Mouse (Mus musculus) neural tube, embryonic 11.5 days (tissue): Measurements from ENCODE around the gene Dnajc6. TPM values are rescaled to one million over a fixed set of nuclear protein-coding genes. Genes with fewer than 3 reads are reported as not detected.

Source experiments
- ATAC-seq: fragments of 200-750 bp; cut with Nextera tagmentation; 2 replicates; pipeline ENCODE4 v1.8.0; 2017; ENCODE audit warnings: moderate number of reproducible peaks, mild to moderate bottlenecking, moderate TSS enrichment, moderate library complexity; ENCODE audit not compliant: insufficient read depth, low FRiP score, low TSS enrichment
- DNase-seq: peaks from one replicate; pipeline ENCODE4 v3.0.0-alpha.2; 2015; ENCODE audit warnings: low spot score
- H3K27ac ChIP-seq: fragments of 300-500 bp; sonication (generic); 2 replicates; pipeline ENCODE4 v1.5.1; 2014; ENCODE audit warnings: low read depth, mild to moderate bottlenecking, low read length
- H3K27me3 ChIP-seq: fragments of 300-500 bp; sonication (generic); 2 replicates; pipeline ENCODE4 v1.6.1; 2014; ENCODE audit warnings: mild to moderate bottlenecking, low read length, mixed read lengths; ENCODE audit not compliant: control insufficient read depth, insufficient read depth
- H3K36me3 ChIP-seq: fragments of 300-500 bp; sonication (generic); 2 replicates; pipeline ENCODE4 v1.6.1; 2014; ENCODE audit warnings: mild to moderate bottlenecking, low read length, moderate library complexity, mixed read lengths; ENCODE audit not compliant: control insufficient read depth, insufficient read depth
- H3K4me1 ChIP-seq: fragments of 300-500 bp; sonication (generic); 2 replicates; pipeline ENCODE4 v1.6.1; 2014; ENCODE audit warnings: low read length, mixed read lengths; ENCODE audit not compliant: control insufficient read depth, insufficient read depth
- H3K4me2 ChIP-seq: fragments of 300-500 bp; sonication (generic); 2 replicates; pipeline ENCODE4 v1.6.1; 2014; ENCODE audit warnings: low read depth, mild to moderate bottlenecking, moderate library complexity
- H3K4me3 ChIP-seq: fragments of 300-500 bp; sonication (generic); 2 replicates; pipeline ENCODE4 v1.5.1; 2014; ENCODE audit warnings: low read depth, low read length
- H3K9ac ChIP-seq: fragments of 300-500 bp; sonication (generic); 2 replicates; pipeline ENCODE4 v1.6.1; 2014; ENCODE audit warnings: mild to moderate bottlenecking, low read length
- H3K9me3 ChIP-seq: fragments of 300-500 bp; sonication (generic); 2 replicates; pipeline ENCODE4 v1.6.1; 2016; ENCODE audit warnings: low read length; ENCODE audit not compliant: control insufficient read depth
- WGBS: fragments of 180-500 bp; shearing (Covaris S2); extraction: QIAGEN DNeasy Blood & Tissue Kit; methylation state at CpG from one replicate; pipeline ENCODE4 v1.1.7; 2014; 5-methylcytosine and 5-hydroxymethylcytosine counted together
- polyA plus RNA-seq: library from polyadenylated mRNA; unstranded; fragments of >200 nt; fragmentation: Nextera tagmentation; extraction: Ambion mirVana; gene quantifications from 2 replicates; pipeline ENCODE4 v1.2.1, GENCODE M21; 2014

Gene Dnajc6
- polyA plus RNA-seq, 1 experiment from 2014 or later = 9.7 TPM

- Histone ChIP-seq H3K36me3 (no peaks in the 10 kb centered on the region), H3K9me3 (no peaks in the 10 kb centered on the region), H3K4me2 (no peak overlapping the region), H3K27ac (no peak overlapping the region), H3K27me3 (no peaks in the 10 kb centered on the region), H3K4me1 (peaks cover 5% of the 10 kb centered on the region), H3K4me3 (no peak overlapping the region), H3K9ac (no peak overlapping the region)
- no peak for ATAC-seq
- 80% methylated on average over 8 of the region's 8 CpGs for WGBS
- DNase-seq = no peak
Observed at GRCm38 (mm10) chr4:101510111-101510903, 13.9 kb downstream of the Dnajc6 start.

DNA sequence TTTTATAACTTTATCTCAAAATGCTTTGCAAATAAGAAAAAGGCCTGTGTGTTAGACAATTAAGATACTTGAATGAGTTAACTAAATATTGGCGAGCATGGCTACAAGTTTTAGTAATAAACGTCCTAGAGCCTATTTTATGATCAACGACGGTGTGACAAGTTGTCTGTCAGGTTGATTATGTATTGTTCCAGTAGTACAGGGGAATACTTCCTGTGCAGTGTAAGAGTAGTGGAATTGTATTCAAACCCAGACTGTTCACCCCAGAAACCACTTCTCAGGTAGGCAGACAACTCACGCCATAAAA is 14.4 kb downstream of the Dnajc6 start:
- Histone ChIP-seq H3K4me3 (no peak overlapping the region), H3K9ac (no peak overlapping the region), H3K27ac (no peak overlapping the region), H3K27me3 (no peaks in the 10 kb centered on the region), H3K9me3 (no peaks in the 10 kb centered on the region), H3K36me3 (no peaks in the 10 kb centered on the region), H3K4me2 (no peak overlapping the region), H3K4me1 (peaks cover 5% of the 10 kb centered on the region)
- DNase-seq = no peak
- 81% methylated on average over 5 of the region's 5 CpGs for WGBS
- ATAC-seq = no peak

- peaks cover 5% of the 10 kb centered on the region for H3K4me1 ChIP-seq
- H3K4me2 ChIP-seq = no peak overlapping the region
- ATAC-seq = no peak
- DNase-seq = no peak
- H3K27ac ChIP-seq = no peak overlapping the region
- no peaks in the 10 kb centered on the region for H3K9me3 ChIP-seq
- no peak overlapping the region for H3K9ac ChIP-seq
- 88% methylated on average over 5 of the region's 5 CpGs for WGBS
- no peaks in the 10 kb centered on the region for H3K27me3 ChIP-seq
- no peaks in the 10 kb centered on the region for H3K36me3 ChIP-seq
- no peak overlapping the region for H3K4me3 ChIP-seq
Observed at GRCm38 (mm10) chr4:101511768-101512521, 15.5 kb downstream of the Dnajc6 start.

- Histone ChIP-seq H3K4me1 (peaks cover 5% of the 10 kb centered on the region), H3K27ac (no peak overlapping the region), H3K27me3 (no peaks in the 10 kb centered on the region), H3K9me3 (no peaks in the 10 kb centered on the region), H3K4me2 (no peak overlapping the region), H3K9ac (no peak overlapping the region), H3K4me3 (no peak overlapping the region), H3K36me3 (no peaks in the 10 kb centered on the region)
- WGBS = 95% methylated on average over 3 of the region's 3 CpGs
- no peak for DNase-seq
- no peak for ATAC-seq
Observed at GRCm38 (mm10) chr4:101513251-101513650, 16.8 kb downstream of the Dnajc6 start.

DNA sequence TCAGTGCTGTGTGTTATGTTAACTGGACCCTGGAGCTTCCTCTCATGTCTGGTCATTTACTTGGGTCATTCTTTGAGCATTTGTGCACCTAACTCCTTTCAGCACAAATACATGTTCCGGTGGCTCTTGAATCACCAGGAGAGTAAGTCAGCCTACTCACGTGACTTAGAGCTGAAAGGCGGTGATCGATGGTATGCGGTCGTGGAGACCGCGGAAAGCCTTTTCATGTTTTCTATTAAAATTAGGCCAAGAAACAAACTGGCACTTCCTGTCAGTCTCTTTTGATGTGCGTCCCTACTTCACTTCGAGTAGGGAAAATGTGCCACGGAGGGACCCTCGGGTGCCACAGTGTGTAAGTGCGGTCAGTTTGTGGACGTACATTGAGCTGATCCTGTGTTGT is 19.4 kb downstream of the Dnajc6 start:
- no peak overlapping the region for H3K4me3 ChIP-seq
- no peak overlapping the region for H3K4me2 ChIP-seq
- H3K9ac ChIP-seq = no peak overlapping the region
- ATAC-seq (no peak), DNase-seq (no peak)
- no peaks in the 10 kb centered on the region for H3K9me3 ChIP-seq
- H3K36me3 ChIP-seq = no peaks in the 10 kb centered on the region
- no peak overlapping the region for H3K27ac ChIP-seq
- no peaks in the 10 kb centered on the region for H3K27me3 ChIP-seq
- no peaks in the 10 kb centered on the region for H3K4me1 ChIP-seq
- WGBS = 96% methylated on average over 14 of the region's 14 CpGs

DNA sequence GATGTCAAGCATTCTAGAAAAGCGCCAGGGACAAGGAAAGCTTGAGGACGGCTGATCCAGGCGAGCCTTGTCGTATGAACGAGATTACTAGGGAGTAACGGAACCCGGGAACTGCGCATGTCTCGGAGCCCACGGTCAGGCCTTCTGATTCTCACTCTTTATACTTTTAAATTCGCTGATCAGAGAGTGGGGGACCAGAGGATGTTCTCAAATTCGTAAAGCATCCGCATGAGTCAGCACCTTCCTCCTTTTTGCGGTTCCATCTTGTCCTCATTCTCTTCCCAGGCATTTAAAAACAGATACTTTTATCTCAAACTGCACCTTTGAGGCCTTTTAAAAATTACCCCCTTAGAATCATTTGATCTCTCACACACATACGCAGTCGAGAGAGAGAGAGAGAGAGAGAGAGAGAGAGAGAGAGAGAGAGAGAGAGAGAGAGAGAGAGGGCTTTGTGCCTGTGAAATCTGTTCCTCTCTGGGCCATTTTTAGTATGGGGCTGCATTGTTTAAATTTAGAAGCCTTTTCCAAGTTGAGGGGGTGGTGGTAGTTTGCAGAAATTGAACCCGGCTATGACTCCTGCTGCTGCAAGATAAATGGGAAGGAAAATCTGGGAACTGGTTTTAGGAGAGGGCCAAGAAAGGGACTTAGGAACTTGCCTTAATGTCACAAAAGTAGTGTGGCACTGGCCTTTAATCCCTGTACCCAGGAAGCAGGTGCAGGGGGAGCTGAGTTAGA is 20.2 kb downstream of the Dnajc6 start:
- no peaks in the 10 kb centered on the region for H3K9me3 ChIP-seq
- H3K27ac ChIP-seq = no peak overlapping the region
- no peak for ATAC-seq
- no peak overlapping the region for H3K4me3 ChIP-seq
- no peaks in the 10 kb centered on the region for H3K36me3 ChIP-seq
- H3K4me2 ChIP-seq = no peak overlapping the region
- H3K27me3 ChIP-seq = no peaks in the 10 kb centered on the region
- 87% methylated on average over 17 of the region's 17 CpGs for WGBS
- H3K4me1 ChIP-seq = no peaks in the 10 kb centered on the region
- no peak for DNase-seq
- H3K9ac ChIP-seq = no peak overlapping the region

GRCm38 (mm10) chr4:101531901-101532300 is 35.5 kb downstream of the Dnajc6 start:
- Histone ChIP-seq H3K4me1 (no peaks in the 10 kb centered on the region), H3K27ac (no peak overlapping the region), H3K4me3 (no peak overlapping the region), H3K4me2 (no peak overlapping the region), H3K27me3 (no peaks in the 10 kb centered on the region), H3K9me3 (no peaks in the 10 kb centered on the region), H3K36me3 (no peaks in the 10 kb centered on the region), H3K9ac (no peak overlapping the region)
- ATAC-seq = no peak
- DNase-seq = no peak
- WGBS = 88% methylated on average over 4 of the region's 4 CpGs

- Histone ChIP-seq H3K27ac (no peak overlapping the region), H3K9me3 (no peaks in the 10 kb centered on the region), H3K9ac (no peak overlapping the region), H3K27me3 (no peaks in the 10 kb centered on the region), H3K36me3 (no peaks in the 10 kb centered on the region), H3K4me2 (no peak overlapping the region), H3K4me3 (no peak overlapping the region), H3K4me1 (no peaks in the 10 kb centered on the region)
- WGBS = 71% methylated on average over 4 of the region's 4 CpGs
- ATAC-seq (no peak), DNase-seq (no peak)
Observed at GRCm38 (mm10) chr4:101540516-101540915, 44.1 kb downstream of the Dnajc6 start.
